Mouse (Mus musculus) ES-Bruce4 (cell line): Measurements from ENCODE around the gene Foxo1. TPM values are rescaled to one million over a fixed set of nuclear protein-coding genes. Genes with fewer than 3 reads are reported as not detected.

Experiments
- H3K27ac ChIP-seq: 2 replicates; pipeline ENCODE4 v1.5.1; 2012; ENCODE audit warnings: low read length, inconsistent platforms; ENCODE audit not compliant: insufficient read depth
- H3K27me3 ChIP-seq: 2 replicates; pipeline ENCODE4 v1.6.1; 2012; ENCODE audit warnings: mild to moderate bottlenecking, low read length, inconsistent platforms; ENCODE audit not compliant: control insufficient read depth, poor library complexity, insufficient read depth, severe bottlenecking
- H3K36me3 ChIP-seq: 2 replicates; pipeline ENCODE4 v1.6.1; 2012; ENCODE audit warnings: inconsistent platforms, mild to moderate bottlenecking, low read length, moderate library complexity; ENCODE audit not compliant: control insufficient read depth, poor library complexity, insufficient read depth, severe bottlenecking
- H3K4me1 ChIP-seq: one replicate; pipeline ENCODE4 v1.8.1; 2011; ENCODE audit warnings: low read length; ENCODE audit not compliant: control insufficient read depth, insufficient read depth
- H3K4me3 ChIP-seq: 2 replicates; pipeline ENCODE4 v1.5.1; 2011; ENCODE audit warnings: low read depth, mild to moderate bottlenecking, low read length
- H3K9ac ChIP-seq: 2 replicates; pipeline ENCODE4 v1.6.1; 2012; ENCODE audit warnings: low read depth, mild to moderate bottlenecking, inconsistent platforms; ENCODE audit not compliant: poor library complexity, severe bottlenecking
- H3K9me3 ChIP-seq: replicated peaks from 2 replicates; pipeline ENCODE4 v1.6.1; 2012; ENCODE audit warnings: mild to moderate bottlenecking, low read length, inconsistent platforms; ENCODE audit not compliant: control insufficient read depth, poor library complexity, insufficient read depth, severe bottlenecking
- CTCF ChIP-seq: IDR thresholded peaks from one replicate; pipeline ENCODE4 v1.8.1; 2011; ENCODE audit warnings: low read depth, low read length
- EP300 ChIP-seq: IDR thresholded peaks from 2 replicates; pipeline ENCODE4 v1.6.1; 2011; ENCODE audit warnings: low read depth, low read length; ENCODE audit not compliant: insufficient read depth
- POLR2A ChIP-seq: IDR thresholded peaks from one replicate; pipeline ENCODE4 v1.8.1; 2011; ENCODE audit warnings: low read length; ENCODE audit not compliant: insufficient read depth
- polyA plus RNA-seq: library from polyadenylated mRNA; stranded (reverse); fragments of >200 nt; gene quantifications from 2 replicates; pipeline ENCODE4 v1.2.4, GENCODE M21; 2011; ENCODE audit warnings: low read depth; ENCODE audit not compliant: missing spikeins, insufficient read depth, insufficient read length

The Foxo1 gene
- polyA plus RNA-seq, 1 experiment = 22.9 TPM

GRCm38 (mm10) chr3:52282369-52282768 is 14.2 kb downstream of the Foxo1 start:
- Histone ChIP-seq H3K36me3 (peaks cover 3% of the 10 kb centered on the region; the same call in 1 of the 2 replicates), H3K27ac (no peak overlapping the region), H3K4me3 (no peak overlapping the region), H3K9ac (no peak overlapping the region), H3K4me1 (peaks cover 5% of the 10 kb centered on the region), H3K27me3 (no peaks in the 10 kb centered on the region), H3K9me3 (no peaks in the 10 kb centered on the region)
- TF ChIP-seq EP300 (no peak), CTCF (no peak), POLR2A (no peak)

GRCm38 (mm10) chr3:52283521-52283920 is 15.4 kb downstream of the Foxo1 start:
- no peak overlapping the region for H3K9ac ChIP-seq
- H3K36me3 ChIP-seq = peaks cover 3% of the 10 kb centered on the region; the same call in 1 of the 2 replicates
- H3K9me3 ChIP-seq = no peaks in the 10 kb centered on the region
- peaks cover 5% of the 10 kb centered on the region for H3K4me1 ChIP-seq
- H3K4me3 ChIP-seq = no peak overlapping the region
- no peak overlapping the region for H3K27ac ChIP-seq
- TF ChIP-seq POLR2A (no peak), EP300 (no peak), CTCF (no peak)
- H3K27me3 ChIP-seq = no peaks in the 10 kb centered on the region

GRCm38 (mm10) chr3:52290811-52291210 is 22.7 kb downstream of the Foxo1 start:
- H3K9me3 ChIP-seq = no peaks in the 10 kb centered on the region
- no peak overlapping the region for H3K4me3 ChIP-seq
- H3K9ac ChIP-seq = no peak overlapping the region
- TF ChIP-seq POLR2A = no peak
- TF ChIP-seq CTCF = no peak
- TF ChIP-seq EP300 = no peak
- no peaks in the 10 kb centered on the region for H3K27me3 ChIP-seq
- H3K27ac ChIP-seq = no peak overlapping the region
- peaks cover 2% of the 10 kb centered on the region for H3K4me1 ChIP-seq
- no peaks in the 10 kb centered on the region for H3K36me3 ChIP-seq

DNA sequence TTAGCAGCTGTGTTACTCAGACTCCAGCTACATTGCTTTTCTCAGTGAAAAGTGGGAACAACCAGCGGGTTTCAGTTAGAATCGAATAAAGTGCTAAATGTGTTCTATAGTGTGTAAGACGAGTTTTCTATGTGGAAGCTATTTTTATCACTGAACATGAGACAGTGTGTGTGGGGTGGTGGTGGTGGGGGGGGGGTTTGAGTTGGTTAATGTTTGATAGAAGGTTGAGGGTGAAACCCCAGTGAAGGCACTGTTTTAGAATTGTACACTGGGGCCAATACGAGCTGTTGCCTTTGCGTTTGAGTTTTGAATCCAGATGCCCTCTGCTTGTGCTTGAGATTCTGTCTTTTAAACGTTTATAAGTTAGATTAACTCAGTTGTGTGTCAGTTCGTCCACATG is 24.4 kb downstream of the Foxo1 start:
- H3K9me3 ChIP-seq = no peaks in the 10 kb centered on the region
- TF ChIP-seq POLR2A = no peak
- TF ChIP-seq EP300 = no peak
- no peak for TF ChIP-seq CTCF
- no peak overlapping the region for H3K9ac ChIP-seq
- H3K4me3 ChIP-seq = no peak overlapping the region
- no peaks in the 10 kb centered on the region for H3K27me3 ChIP-seq
- no peak overlapping the region for H3K27ac ChIP-seq
- H3K36me3 ChIP-seq = no peaks in the 10 kb centered on the region
- peaks cover 8% of the 10 kb centered on the region for H3K4me1 ChIP-seq

GRCm38 (mm10) chr3:52293946-52294345 is 25.8 kb downstream of the Foxo1 start:
- Histone ChIP-seq H3K27ac (no peak overlapping the region), H3K4me1 (peaks cover 8% of the 10 kb centered on the region), H3K27me3 (no peaks in the 10 kb centered on the region), H3K9me3 (no peaks in the 10 kb centered on the region), H3K4me3 (no peak overlapping the region), H3K36me3 (no peaks in the 10 kb centered on the region), H3K9ac (no peak overlapping the region)
- TF ChIP-seq EP300 = no peak
- no peak for TF ChIP-seq POLR2A
- no peak for TF ChIP-seq CTCF

DNA sequence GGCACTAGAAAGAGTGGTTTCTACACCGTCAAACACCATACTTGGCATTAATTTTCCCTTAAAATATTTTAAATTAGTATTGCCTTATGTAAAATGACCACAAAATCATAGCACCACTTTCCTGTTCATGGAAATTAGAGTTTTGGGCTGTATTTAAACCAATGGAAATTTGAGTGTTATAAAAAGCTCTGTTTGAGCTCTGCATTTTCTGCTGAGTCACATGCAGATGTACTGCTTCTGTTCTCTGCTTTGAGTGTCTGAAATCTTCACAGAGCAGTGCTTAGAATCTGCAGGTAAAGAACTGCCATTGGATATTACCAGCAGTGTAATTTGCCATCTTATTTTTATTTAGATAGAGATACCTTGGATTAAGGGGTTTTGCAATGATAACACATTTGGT is 27.6 kb downstream of the Foxo1 start:
- H3K4me3 ChIP-seq = no peak overlapping the region
- peaks cover 6% of the 10 kb centered on the region for H3K4me1 ChIP-seq

More for the DNA sequence above, 27.6 kb downstream of the Foxo1 start:
- Histone ChIP-seq H3K27me3 (no peaks in the 10 kb centered on the region), H3K9me3 (no peaks in the 10 kb centered on the region), H3K27ac (no peak overlapping the region), H3K36me3 (no peaks in the 10 kb centered on the region), H3K9ac (no peak overlapping the region)
- TF ChIP-seq POLR2A (no peak), CTCF (no peak), EP300 (no peak)
